In the genomic region with DNA sequence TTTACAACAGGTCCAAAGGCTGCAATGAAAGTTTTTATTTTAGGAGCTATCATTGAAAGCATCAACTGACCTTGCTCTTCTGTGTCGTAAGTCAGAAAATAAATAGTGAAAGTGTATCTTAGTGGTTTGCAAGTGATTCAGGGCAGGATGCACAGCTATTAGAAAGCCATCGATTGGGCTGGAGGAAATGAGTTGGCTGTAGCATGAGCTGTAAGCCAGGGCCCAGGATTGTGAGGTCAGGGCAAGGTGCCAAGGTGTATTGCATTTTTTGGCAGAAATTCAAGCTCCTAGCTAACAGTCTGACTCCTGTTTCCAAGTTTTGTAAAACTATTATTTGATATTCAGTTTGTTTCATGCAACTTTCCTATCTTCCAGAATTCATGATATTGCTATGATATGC, we compare ENCODE assay signal across 11 mouse cellular contexts.
DNase-seq lines count a peak whose midpoint lies in the region; ATAC-seq and TF ChIP-seq lines count a peak whose summit lies in the region.
"Had no signal": no experiment of that assay in that cellular context is flagged by ENCODE, and none has a peak within 500 bp of the region (broad histone marks: within the 10 kb centered on the region; RNA-seq: fewer than 3 reads in every experiment).

No protein-coding gene starts in this region.

- H3K36me3 ChIP-seq in kidney, adult 2 months (ENCODE audit: control insufficient read depth, insufficient read depth, low read length) = no peaks in the 10 kb centered on the region
- H3K36me3 ChIP-seq in kidney, embryonic 15.5 days = no peaks in the 10 kb centered on the region
- H3K36me3 ChIP-seq: lung, embryonic 15.5 days had no signal

- no peak overlapping the region for H3K4me3 ChIP-seq in kidney, adult 2 months (ENCODE audit: insufficient read depth, low read depth, low read length)
- H3K4me3 ChIP-seq in kidney, embryonic 15.5 days (replicated peaks) = no peak overlapping the region
- H3K4me3 ChIP-seq: lung, embryonic 15.5 days had no signal

- intact Hi-C loops in heart, postnatal 14 days (cut with DNase I) = no loop called here

- 40% methylated on average over 2 of the region's 2 CpGs for WGBS in kidney, adult 2 months
- WGBS in kidney, embryonic 15.5 days = 71% methylated on average over 2 of the region's 2 CpGs

- no peaks in the 10 kb centered on the region for H3K27me3 ChIP-seq in kidney, adult 2 months (replicated peaks; ENCODE audit: control insufficient read depth, insufficient read depth, low read length)
- no peaks in the 10 kb centered on the region for H3K27me3 ChIP-seq in kidney, embryonic 15.5 days
- H3K27me3 ChIP-seq: lung, embryonic 15.5 days had no signal

- no peaks in the 10 kb centered on the region for H3K9me3 ChIP-seq in kidney, embryonic 15.5 days (replicated peaks)
- H3K9me3 ChIP-seq: lung, embryonic 15.5 days had no signal

- TF ChIP-seq CTCF in kidney, adult 2 months (conservative IDR thresholded peaks at IDR 0.05; ENCODE audit: insufficient read depth, insufficient read length, low read depth, low read length) = no peak

- no peak overlapping the region for H3K4me2 ChIP-seq in kidney, embryonic 15.5 days
- H3K4me2 ChIP-seq: lung, embryonic 15.5 days had no signal

- no peak overlapping the region for H3K9ac ChIP-seq in kidney, embryonic 15.5 days
- H3K9ac ChIP-seq: lung, embryonic 15.5 days had no signal

- ATAC-seq in kidney, embryonic 15.5 days (replicated peaks; ENCODE audit: low FRiP score) = no peak
- ATAC-seq: midbrain, embryonic 16.5 days had no signal

- no peak for TF ChIP-seq POLR2A in kidney, adult 2 months (IDR thresholded peaks at IDR 0.05; ENCODE audit: low read depth, low read length)

- no peak overlapping the region for H3K27ac ChIP-seq in kidney, adult 2 months (ENCODE audit: insufficient read depth, low read depth, low read length)
- no peak overlapping the region for H3K27ac ChIP-seq in kidney, embryonic 15.5 days
- H3K27ac ChIP-seq: kidney, postnatal 0 days; lung, embryonic 15.5 days had no signal

- peak; percentile 4 to 13 for DNase-seq in cerebellum, adult 18-20 months
- no peak for DNase-seq in cerebellum, adult 9-11 months
- DNase-seq in kidney, adult 2 months = peak; percentile 24
- peak; percentile 14 to 21 for DNase-seq in adrenal gland, adult 18-20 months (ENCODE audit: low spot score in 2 of 2)
- DNase-seq in heart, postnatal 14 days = peak; percentile 12 to 35
- no peak for DNase-seq in right cerebral cortex, postnatal 14 days
- no peak for DNase-seq in embryo, embryonic 9.5 days (ENCODE audit: extremely low spot score)

- H3K4me1 ChIP-seq in kidney, adult 2 months (ENCODE audit: control insufficient read depth, insufficient read depth, low read length) = no peaks in the 10 kb centered on the region
- H3K4me1 ChIP-seq in kidney, embryonic 15.5 days = no peaks in the 10 kb centered on the region
- H3K4me1 ChIP-seq: lung, embryonic 15.5 days had no signal

Comparison
In these comparisons a context has a peak if more than half of its experiments do, and no peak if none do; other contexts are left out.
1. DNase-seq: peak in cerebellum, adult 18-20 months (2 of 2), kidney, adult 2 months (single experiment), adrenal gland, adult 18-20 months (2 of 2) and heart, postnatal 14 days (2 of 2); none in cerebellum, adult 9-11 months (single experiment), right cerebral cortex, postnatal 14 days (single experiment) and embryo, embryonic 9.5 days (single experiment).